Mouse (Mus musculus) G1E-ER4 (cell line): ENCODE results near the gene Lrrc47. TPM values are rescaled to one million over a fixed set of nuclear protein-coding genes. Genes with fewer than 3 reads are reported as not detected.

Source experiments
- GATA1 ChIP-seq: IDR thresholded peaks from one replicate; pipeline ENCODE4 v1.8.0; 2012; ENCODE audit warnings: low read length, inconsistent platforms
- polyA plus RNA-seq: library from polyadenylated mRNA; stranded (reverse); fragments of >175 nt; gene quantifications from 2 replicates; pipeline ENCODE4 v1.2.3, GENCODE M21; 2012

Gene Lrrc47
- polyA plus RNA-seq: 178 and 230 TPM in 2 replicates

GRCm38 (mm10) chr4:154011646-154012089 is at the start of gene Lrrc47:
Lrrc47 (plus strand) TSS chr4:154011731.
- TF ChIP-seq GATA1: no peak

- TF ChIP-seq GATA1: no peak
Measured at GRCm38 (mm10) chr4:153962631-153963030, 48.9 kb upstream of the Lrrc47 start.

DNA sequence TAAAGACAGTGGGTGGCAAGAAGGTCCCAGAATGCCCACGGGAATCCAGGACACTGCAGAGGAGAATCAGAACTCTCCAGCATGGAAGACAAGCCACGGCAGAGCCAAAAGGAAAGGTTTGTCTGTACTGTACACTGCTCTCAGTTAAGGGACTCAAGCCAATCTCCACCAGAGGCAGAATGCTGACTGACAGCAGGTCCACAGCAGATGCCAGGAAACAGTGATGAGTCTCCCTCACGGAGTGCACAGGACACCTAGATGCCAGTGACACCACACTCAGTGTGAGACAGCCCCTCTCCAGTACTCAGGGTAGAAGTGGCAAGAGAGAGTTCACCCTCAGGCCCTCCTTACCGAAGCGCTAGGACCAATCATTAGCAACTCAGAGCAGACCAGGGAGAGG is 44.9 kb upstream of the Lrrc47 start:
- TF ChIP-seq GATA1: no peak

GRCm38 (mm10) chr4:153967556-153967955 is 44.0 kb upstream of the Lrrc47 start:
- no peak for TF ChIP-seq GATA1

DNA sequence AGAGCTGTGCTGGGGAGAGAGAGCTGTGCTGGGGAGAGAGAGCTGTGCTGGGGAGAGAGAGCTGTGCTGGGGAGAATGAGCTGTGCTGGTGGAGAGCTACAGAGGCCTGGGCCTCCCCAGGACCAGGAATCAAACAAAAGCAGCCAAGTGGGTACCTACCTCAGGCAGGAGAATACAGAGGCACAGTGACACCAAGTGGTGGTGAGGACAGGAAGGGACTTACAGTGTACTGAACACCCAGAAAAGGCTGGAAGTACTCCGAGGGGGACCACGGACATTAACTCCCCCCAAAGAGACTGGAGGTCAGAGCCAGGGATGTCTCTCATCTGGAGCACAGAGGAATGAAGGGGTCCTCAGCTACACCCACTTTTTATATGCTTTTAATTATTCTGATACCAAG is 43.5 kb upstream of the Lrrc47 start:
- TF ChIP-seq GATA1: no peak

DNA sequence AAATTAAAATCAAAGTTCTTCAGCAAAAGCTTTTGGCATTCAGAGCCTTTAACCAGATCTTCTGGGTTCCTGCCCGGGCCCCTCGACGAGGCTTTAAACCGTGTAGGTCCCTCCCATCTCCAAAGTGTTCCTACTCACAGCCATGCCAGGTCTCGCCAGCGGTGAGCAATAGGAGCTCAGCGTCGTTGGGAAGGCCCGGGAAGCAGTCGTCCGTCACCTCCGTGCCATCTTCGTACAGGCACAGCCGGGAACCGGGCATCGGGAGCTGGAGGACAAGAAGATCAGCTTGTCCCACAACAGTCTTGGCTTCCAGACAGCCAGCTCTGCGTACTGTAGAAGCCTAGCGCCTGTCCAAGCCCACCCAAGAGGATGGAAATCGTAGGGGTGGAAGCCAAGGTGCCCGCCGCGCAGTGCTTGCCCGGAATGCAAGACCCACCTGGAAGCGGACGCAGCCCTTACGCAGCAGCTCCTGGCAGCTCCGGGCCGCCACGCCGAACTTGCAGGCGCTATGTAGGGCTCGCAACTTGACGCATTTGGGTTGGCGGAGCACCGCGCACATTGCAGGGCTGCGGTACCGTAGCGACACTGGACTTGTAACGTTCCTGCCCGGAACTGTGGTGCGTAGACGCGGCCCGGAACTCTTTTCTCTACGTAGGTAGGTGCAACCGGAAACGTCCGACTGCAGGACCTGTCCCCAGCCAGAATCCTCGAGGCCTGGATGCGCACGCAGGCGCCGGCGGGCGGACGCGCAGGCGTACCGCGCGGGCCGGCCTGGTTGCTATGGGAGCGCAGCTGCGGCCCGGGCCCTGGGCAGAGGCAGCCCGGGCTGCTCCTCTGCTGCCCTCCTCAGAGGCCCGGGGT is 36.9 kb upstream of the Lrrc47 start, which contains the start of the genes Dffb and Cep104:
TSS of gene Dffb (minus strand) at position 696 of the 861 bp plus-strand sequence.
TSS of gene Cep104 (plus strand) at position 764 of the 861 bp plus-strand sequence.
- TF ChIP-seq GATA1: no peak

DNA sequence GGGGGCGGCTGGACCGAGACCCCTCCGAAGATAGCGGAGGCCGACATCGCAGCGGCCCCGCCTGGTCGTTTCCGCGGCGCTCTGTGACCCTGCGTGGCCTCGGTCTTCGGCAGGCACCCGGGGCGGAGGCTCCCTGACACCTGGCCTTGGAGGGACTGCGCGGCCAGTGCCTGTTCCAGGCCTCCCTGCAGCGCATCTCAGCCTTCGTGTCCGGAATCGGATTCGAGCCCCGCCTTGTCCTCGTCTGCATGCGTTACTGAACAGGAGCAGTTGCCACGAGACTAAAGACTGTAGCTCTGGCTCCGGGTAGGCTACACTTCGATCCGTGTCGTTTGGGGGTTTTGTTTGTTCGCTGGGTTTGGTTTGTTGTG is 36.3 kb upstream of the Lrrc47 start:
- no peak for TF ChIP-seq GATA1

- no peak for TF ChIP-seq GATA1
Measured at GRCm38 (mm10) chr4:153975768-153976167, 35.8 kb upstream of the Lrrc47 start.

GRCm38 (mm10) chr4:153979243-153979642 is 32.3 kb upstream of the Lrrc47 start:
- no peak for TF ChIP-seq GATA1

- TF ChIP-seq GATA1: no peak
Measured at GRCm38 (mm10) chr4:153980470-153980869, 31.1 kb upstream of the Lrrc47 start.

DNA sequence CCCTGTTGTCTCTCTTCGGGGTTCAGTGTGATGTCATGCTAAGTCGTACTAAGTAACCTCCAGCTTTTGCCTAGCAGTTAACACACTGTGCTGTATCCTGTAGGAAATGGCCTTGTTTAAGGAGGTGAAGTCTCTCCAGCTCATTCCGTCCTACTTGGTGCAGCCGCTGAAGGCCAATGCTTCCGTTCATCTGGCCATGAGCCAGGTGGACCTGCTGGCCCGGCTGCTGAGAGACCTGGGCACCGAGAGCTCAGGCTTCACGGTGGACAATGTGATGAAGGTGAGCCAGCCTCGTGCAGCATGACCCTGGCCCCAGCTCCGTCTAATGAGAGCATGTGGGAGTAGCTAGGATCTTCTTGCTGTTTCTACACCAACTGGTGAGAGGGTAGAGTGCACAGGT is 18.8 kb upstream of the Lrrc47 start:
- no peak for TF ChIP-seq GATA1

DNA sequence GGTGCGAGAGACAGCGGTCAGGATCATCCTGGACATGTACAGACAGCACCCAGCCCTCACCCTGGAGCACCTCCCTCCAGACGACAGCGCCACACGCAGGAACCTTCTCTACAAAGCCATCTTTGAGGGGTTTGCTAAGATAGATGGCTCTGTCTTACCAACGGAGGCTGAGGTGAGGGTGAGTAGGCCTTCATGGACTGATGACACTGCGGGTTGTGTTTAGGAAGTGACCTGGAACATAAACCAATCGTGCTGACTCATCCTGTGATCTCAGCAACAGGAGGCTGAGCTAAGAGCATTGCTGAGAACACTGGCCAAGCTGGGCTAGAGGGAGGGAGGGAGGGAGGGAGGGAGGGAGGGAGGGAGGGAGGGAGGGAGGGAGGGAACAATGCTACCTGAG is 18.0 kb upstream of the Lrrc47 start:
- no peak for TF ChIP-seq GATA1

DNA sequence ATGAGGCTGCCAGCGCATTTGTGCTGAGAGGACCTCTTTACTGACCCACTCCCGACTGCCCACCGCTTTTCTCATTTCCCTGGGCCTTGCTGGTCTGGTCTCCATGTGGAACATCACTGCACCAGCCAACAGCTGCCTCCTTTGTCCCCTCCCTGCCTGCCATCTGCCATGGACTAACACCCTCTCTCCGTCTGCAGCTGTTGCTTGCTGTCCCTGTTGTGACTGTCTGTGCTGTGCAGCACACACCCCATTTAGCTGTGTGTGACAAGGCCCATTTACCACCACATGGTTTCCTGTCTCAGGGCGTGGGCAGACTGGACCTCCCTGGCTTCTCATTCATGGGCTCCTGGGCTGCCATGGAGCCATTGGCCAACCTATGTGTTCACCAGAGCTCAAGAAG is 6.0 kb upstream of the Lrrc47 start:
- no peak for TF ChIP-seq GATA1

DNA sequence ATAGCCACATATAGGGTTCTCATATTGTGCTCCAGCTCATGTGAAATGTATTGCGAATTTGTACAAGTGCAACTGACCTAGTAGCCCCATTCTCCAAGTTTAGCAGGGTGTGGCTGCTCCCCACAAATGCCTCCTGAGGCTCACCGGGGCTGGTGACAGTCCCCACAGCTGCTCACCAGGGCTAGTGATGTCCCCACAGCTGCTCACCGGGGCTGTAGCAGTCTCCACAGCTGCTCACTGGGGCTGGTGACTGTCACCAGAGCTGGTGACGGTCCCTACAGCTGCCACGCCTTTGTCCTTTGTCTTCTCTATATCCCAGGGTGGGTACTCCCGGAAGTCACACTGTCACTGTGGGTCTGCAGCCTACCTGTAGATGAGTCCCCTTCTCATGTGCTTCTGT is 5.3 kb upstream of the Lrrc47 start:
- no peak for TF ChIP-seq GATA1

DNA sequence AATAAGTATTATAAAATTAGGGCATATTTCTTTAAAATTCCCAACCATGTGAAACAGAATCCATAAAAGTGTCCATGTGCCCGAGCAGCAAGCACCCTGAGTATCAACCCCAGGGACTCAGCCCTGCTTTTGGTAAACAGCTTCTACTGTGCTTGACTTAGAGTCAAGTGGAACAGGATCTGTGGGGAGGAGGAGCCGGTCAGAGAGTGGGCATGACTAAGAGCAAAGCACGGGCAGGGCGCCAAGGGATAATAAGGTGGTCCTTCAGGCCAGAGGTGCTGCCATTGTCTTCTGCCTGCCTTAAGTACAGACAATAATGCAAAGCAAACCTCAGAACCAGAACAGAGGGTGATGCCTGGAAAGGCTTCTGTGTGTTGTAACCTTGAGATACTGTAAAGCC is 3.8 kb upstream of the Lrrc47 start:
- no peak for TF ChIP-seq GATA1

DNA sequence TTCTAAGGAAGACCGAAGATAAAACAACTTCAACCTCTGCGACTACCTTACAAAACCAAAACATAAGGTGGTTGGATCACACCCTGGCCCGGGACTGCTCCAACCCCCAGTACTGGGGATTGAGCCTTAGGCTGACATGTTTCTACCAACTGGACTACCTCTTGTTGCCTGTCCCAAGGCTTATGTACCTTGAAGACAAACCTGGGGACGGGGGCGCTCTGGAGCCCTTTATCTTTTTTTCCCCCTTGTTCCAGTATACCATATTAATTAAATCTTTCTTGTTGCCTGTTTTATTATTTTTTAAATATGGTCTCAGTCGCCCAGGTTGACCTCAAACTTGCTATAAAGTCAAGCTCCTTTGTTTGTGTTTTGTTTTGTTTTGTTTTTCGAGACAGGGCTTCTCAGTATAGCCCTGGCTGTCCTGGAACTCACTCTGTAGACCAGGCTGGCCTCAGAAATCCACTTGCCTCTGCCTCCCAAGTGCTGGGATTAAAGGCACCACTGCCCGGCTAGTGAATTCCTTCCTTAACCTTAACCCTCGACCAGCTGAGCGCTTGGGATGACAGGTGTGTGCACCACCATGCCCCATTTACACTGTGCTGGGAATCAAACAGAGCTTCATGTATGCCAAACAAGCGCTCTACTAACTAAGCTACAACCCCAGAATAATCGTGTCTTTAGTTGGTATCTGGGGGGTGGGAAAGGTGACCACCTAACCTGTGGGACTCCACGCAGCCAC is 455 bp upstream of the Lrrc47 start:
- no peak for TF ChIP-seq GATA1
